Mouse (Mus musculus) spleen, postnatal 14 days (tissue): ENCODE measurements around the gene Pogk.

Source experiments
- DNase-seq, 2 experiments: peaks; one replicate each; pipeline ENCODE4 v3.0.0; 2021 to 2022; ENCODE audit warnings: low spot score in 2 of 2

Pogk gene

GRCm38 (mm10) chr1:166379013-166379629 is 30.5 kb downstream of the Pogk start, which contains the start of gene Tada1:
TSS of gene Tada1 (plus strand) at chr1:166379097.
- DNase-seq, result peak; percentile 83 to 85

GRCm38 (mm10) chr1:166378431-166379012 is 31.1 kb downstream of the Pogk start:
- no peak for DNase-seq

- DNase-seq, result no peak
Measured at GRCm38 (mm10) chr1:166377171-166377570, 32.5 kb downstream of the Pogk start.

GRCm38 (mm10) chr1:166363122-166363521 is 46.5 kb downstream of the Pogk start:
- DNase-seq, result no peak

- no peak for DNase-seq
Measured at GRCm38 (mm10) chr1:166362659-166363058, 47.0 kb downstream of the Pogk start.

- DNase-seq, result no peak
Measured at GRCm38 (mm10) chr1:166361842-166362241, 47.8 kb downstream of the Pogk start.

- no peak for DNase-seq
Measured at GRCm38 (mm10) chr1:166360896-166361295, 48.8 kb downstream of the Pogk start.

GRCm38 (mm10) chr1:166360157-166360855 is 49.4 kb downstream of the Pogk start:
- peak; percentile 55 to 72 for DNase-seq

GRCm38 (mm10) chr1:166349751-166350150 is 59.9 kb downstream of the Pogk start:
- DNase-seq, result no peak

GRCm38 (mm10) chr1:166349341-166349740 is 60.3 kb downstream of the Pogk start:
- DNase-seq, result no peak

- DNase-seq, result no peak
Measured at GRCm38 (mm10) chr1:166346906-166347305, 62.8 kb downstream of the Pogk start.

- no peak for DNase-seq
Measured at GRCm38 (mm10) chr1:166345602-166346001, 64.1 kb downstream of the Pogk start.

GRCm38 (mm10) chr1:166344300-166345077 is 65.2 kb downstream of the Pogk start:
- DNase-seq, result no peak

GRCm38 (mm10) chr1:166343586-166343985 is 66.1 kb downstream of the Pogk start:
- DNase-seq, result no peak

- DNase-seq, result no peak
Measured at GRCm38 (mm10) chr1:166342539-166342938, 67.1 kb downstream of the Pogk start.

- DNase-seq, result no peak
Measured at GRCm38 (mm10) chr1:166342060-166342459, 67.6 kb downstream of the Pogk start.

GRCm38 (mm10) chr1:166339110-166339509 is 70.6 kb downstream of the Pogk start:
- DNase-seq, result no peak
